Mouse (Mus musculus) bone marrow, adult 2 months (tissue): ENCODE measurements at regions not wholly inside any gene's neighbourhood (a gene's known extent, or its start where the extent isn't known, plus 50 kb on each side); places are given as distances from the start of the nearest gene placed in this dataset.

Experiments used
- CTCF ChIP-seq: fragments of 200-500 bp; IDR thresholded peaks from 2 replicates; pipeline ENCODE4 v1.5.1; 2011; ENCODE audit warnings: low read length, control low read depth; ENCODE audit not compliant: control insufficient read depth, insufficient read depth
- POLR2A ChIP-seq: fragments of 200-500 bp; IDR thresholded peaks from 2 replicates; pipeline ENCODE4 v1.6.1; 2011; ENCODE audit warnings: low read depth, mild to moderate bottlenecking, control low read depth, low read length, borderline replicate concordance; ENCODE audit not compliant: control insufficient read depth

DNA sequence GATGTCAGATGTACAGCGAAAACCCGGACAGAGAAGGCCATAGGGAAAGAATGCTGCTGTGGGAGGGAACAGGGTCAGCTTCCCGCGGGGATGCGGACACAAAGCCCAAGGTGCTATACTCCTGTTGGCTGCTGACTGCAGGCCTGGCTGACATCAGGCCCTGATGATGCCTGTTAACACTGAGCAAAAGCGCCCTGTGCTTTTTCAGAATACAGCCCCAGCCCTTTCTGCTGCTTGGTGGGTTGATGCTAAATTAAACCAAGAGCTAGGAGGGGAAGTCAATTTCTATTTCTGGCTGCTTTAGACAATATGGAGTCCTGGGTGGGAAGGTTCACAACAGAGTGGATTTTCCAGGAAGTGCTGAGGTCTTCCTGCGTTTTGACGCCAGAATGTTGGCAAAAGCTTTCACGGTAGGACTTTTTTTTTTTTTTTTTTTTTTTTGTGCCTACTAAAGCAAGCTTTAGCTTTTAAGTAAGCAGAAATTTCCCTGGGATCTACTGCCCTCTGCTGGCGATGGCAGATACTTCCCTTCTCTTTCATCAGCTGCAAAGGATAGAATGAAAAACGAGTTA, 302.2 kb upstream of the Arglu1 start:
- TF ChIP-seq CTCF (no peak), POLR2A (no peak)
